Mouse (Mus musculus) kidney, adult 2 months (tissue): ENCODE results near the gene Mllt3.

Source experiments
- CTCF ChIP-seq: fragments of 200-500 bp; conservative IDR thresholded peaks from 2 replicates; pipeline ENCODE4 v1.5.1; 2011; ENCODE audit warnings: low read depth, mild to moderate bottlenecking, control low read depth, low read length, moderate library complexity, mixed read lengths; ENCODE audit not compliant: insufficient read depth, insufficient read length
- POLR2A ChIP-seq: fragments of 200-500 bp; IDR thresholded peaks from one replicate; pipeline ENCODE4 v1.6.1; 2011; ENCODE audit warnings: low read depth, low read length, control low read depth

GRCm38 (mm10) chr4:87820911-87821310 lies 212.3 kb downstream of the Mllt3 start:
- TF ChIP-seq CTCF (no peak), POLR2A (no peak)
